Mouse (Mus musculus) urinary bladder, adult 2 months (tissue): ENCODE measurements around the gene Slc28a2. TPM values are rescaled to one million over a fixed set of nuclear protein-coding genes. Genes with fewer than 3 reads are reported as not detected.
"Not testable (repeated sequence)": the region's sequence is repeated elsewhere in the genome, so short reads cannot be mapped to it uniquely, and the experiment has no call there.

Source experiments
- DNase-seq: peaks from one replicate; pipeline ENCODE4 v3.0.0; 2022; ENCODE audit warnings: low spot score
- polyA plus RNA-seq: library from polyadenylated mRNA; depleted of rRNA; stranded (reverse); fragments of >200 nt; gene quantifications from 2 replicates; pipeline ENCODE4 v1.2.3, GENCODE M21; 2012; rRNA removed

The Slc28a2 gene
- polyA plus RNA-seq, result 3.3 and 4.0 TPM in 2 replicates

DNA sequence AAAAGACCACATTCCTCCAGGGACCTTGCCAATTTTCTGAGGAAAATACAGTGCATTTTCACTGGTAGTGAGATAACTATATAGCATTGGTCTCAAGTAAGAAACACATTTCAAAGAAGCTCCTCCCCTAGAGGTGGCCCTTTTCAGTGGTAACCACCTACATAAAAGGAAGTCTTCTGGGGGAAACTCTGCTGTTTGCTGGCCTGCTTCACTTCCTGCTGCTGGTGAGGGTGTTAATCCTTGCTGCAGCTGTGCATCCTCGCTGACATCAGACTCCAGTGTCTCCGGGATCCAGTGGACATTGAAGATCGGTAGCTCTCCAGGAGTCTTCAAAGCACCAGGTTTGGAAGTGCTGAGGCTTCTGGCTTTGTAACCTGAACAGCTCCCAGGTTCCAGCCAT lies at the start of gene Slc28a2:
Gene Slc28a2, plus strand, starts transcription at position 278 of the 400 bp plus-strand sequence.
- not testable (repeated sequence) for DNase-seq

GRCm38 (mm10) chr2:122377215-122377674 lies 49.0 kb upstream of the Slc28a2 start:
- DNase-seq, result peak; percentile 97

- DNase-seq, result peak; percentile 67
These were observed 48.5 kb upstream of the Slc28a2 start for GRCm38 (mm10) chr2:122377751-122378246.

DNA sequence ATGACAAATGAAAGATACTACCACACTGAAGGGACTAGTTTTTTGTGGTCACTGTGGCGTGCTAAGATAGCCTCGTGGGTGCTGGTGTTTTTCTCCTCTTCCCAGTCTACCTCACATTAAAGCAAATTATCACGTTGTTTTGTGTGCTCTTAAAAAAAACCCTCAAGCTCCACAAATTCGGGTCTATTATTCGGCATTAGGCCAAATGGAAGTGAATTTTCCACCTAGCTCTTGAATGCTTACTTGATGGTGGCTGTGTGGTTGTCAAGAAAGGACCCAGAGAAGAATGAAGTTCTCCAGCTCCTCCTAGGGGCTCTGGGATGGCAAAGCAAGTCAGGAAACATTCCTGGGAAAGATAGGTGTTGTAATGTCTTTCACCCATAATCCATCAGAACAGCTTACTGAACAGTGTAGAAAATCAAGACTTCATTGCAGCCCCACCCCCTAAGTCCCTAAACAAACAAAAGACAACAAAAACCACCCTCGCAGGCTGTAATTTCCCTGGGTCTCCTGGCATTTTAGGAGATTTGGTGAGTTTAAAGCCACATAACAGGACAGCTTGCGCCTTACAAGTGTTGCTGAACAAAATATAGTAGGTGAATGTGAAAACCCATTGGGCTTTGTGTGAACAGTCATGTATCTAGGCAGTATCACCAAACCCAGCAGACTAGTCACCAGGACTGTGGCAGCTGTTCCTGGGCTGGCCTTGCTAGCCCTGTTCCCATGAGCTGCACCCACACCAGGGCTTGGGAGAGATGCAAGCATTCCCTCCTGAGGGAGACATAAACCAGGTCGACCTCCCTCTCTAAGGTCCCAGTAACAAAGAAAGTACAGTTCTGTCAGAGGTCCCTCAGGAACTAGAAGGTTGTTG lies 47.6 kb upstream of the Slc28a2 start:
- DNase-seq, result no peak

DNA sequence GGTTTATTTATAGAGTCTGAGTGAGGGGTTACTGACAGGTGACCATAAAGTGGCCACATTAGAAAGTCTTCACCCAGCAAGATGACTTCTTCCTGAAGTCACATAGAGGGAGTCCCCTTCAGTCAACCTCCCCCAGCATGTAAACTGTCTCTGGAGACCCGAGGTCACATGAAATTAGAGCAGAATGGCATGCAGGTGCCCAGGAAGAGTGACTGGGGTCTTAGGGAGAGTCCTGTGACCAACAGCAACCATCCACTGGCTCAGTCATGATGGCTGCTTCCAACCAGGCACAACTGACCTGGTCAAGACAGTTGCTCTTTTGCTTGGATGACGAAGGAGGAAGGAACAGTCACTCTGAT lies 47.0 kb upstream of the Slc28a2 start:
- no peak for DNase-seq

DNA sequence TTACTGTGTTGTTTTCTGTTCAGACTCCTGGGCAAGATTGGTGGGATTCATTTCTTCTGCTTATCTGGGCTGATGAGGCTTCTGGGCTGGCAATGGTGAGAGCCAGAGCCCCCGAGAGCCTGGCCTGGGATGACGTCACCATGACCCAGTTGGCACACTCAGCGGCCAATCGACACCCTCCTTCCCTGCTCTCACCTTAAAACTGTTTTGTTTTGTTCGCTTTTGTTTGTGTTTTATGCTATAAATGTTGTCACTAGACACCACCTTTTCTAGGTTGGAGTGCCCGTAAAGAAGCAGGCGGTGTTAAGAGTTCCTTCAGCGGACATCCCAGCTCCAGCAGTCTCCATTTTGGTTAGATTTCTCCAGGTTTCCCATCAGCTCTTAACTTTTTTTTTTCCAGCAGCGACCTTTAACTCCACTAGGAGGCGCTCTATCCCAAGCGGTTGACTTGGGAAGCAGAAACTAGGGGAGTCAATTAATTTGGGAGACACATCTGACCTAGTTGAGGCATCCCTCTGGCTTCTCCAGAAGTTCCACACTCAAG lies 45.4 kb upstream of the Slc28a2 start:
- no peak for DNase-seq

- DNase-seq, result no peak
These were observed 44.8 kb upstream of the Slc28a2 start for GRCm38 (mm10) chr2:122381329-122382103.

GRCm38 (mm10) chr2:122382121-122382520 lies 44.2 kb upstream of the Slc28a2 start:
- DNase-seq, result no peak

- DNase-seq, result no peak
These were observed 41.2 kb upstream of the Slc28a2 start for GRCm38 (mm10) chr2:122385095-122385494.

- DNase-seq, result not testable (repeated sequence)
These were observed 39.1 kb upstream of the Slc28a2 start for GRCm38 (mm10) chr2:122387135-122387534.

DNA sequence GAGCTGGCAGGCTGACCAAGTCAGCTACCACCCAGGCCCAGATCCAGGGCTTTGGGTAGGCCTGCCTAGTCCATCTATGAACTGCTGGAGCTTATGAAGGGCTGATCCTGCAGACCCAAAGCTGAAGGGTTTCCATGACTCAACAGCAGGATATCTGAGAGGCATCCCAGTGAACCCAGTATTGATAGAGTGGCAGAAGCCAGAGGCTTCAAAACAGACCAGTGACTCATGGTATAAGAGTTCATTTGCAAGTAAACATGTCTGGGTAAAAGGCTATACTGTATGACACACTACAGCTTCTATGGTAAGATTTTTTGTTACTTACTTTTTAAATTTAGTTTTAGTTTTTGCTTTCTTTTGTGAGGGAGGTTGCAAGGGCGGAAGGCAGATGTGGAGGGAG lies 30.1 kb upstream of the Slc28a2 start:
- no peak for DNase-seq

DNA sequence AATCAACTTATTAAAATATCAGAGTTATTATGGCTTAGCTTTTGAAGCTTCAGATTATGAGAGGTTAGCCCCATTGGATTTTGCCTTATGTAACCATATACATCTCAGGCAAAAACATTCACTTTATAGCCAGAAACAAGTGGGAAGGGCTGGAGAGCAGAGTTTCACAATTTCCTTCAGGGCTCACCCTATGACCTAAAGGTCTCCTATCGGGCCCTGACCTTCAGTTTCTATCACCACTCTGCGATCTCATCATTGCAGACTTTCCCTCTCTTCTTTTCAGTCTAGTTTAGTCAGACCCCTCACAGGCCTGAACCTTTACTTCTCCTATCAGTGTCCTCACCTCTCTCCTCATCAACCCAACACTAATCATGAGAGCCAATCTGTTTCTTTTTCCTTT lies 18.7 kb upstream of the Slc28a2 start:
- no peak for DNase-seq

GRCm38 (mm10) chr2:122408928-122409327 lies 17.3 kb upstream of the Slc28a2 start:
- no peak for DNase-seq

DNA sequence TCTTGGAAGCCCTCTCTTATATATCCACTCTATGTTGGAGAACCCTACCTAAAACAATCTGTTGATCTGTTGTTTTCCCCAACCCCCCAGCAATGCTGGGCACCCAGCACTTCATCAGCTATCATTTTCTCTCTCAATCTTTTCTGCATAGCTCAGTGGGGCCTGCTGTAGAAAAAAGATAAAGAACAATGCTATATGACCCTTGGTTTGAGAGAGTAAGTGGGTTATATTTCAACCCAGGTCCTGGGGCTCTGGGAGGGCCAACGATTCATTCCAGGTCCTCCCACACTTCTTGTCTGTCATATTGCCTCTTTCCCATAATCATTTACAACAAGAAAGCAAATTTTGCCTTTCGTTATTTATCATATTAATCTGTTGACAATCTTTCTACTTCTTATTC lies 368 bp downstream of the Slc28a2 start:
- not testable (repeated sequence) for DNase-seq

- not testable (repeated sequence) for DNase-seq
These were observed 12.6 kb downstream of the Slc28a2 start for GRCm38 (mm10) chr2:122438706-122439482.

DNA sequence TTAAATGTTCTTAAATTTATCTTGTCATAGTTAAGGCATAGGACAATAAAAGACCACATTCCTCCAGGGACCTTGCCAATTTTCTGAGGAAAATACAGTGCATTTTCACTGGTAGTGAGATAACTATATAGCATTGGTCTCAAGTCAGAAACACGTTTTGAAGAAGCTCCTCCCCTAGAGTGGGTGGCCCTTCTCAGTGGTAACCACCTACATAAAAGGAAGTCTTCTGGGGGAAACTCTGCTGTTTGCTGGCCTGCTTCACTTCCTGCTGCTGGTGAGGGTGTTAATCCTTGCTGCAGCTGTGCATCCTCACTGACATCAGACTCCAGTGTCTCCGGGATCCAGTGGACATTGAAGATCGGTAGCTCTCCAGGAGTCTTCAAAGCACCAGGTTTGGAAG lies 14.2 kb downstream of the Slc28a2 start:
- not testable (repeated sequence) for DNase-seq

DNA sequence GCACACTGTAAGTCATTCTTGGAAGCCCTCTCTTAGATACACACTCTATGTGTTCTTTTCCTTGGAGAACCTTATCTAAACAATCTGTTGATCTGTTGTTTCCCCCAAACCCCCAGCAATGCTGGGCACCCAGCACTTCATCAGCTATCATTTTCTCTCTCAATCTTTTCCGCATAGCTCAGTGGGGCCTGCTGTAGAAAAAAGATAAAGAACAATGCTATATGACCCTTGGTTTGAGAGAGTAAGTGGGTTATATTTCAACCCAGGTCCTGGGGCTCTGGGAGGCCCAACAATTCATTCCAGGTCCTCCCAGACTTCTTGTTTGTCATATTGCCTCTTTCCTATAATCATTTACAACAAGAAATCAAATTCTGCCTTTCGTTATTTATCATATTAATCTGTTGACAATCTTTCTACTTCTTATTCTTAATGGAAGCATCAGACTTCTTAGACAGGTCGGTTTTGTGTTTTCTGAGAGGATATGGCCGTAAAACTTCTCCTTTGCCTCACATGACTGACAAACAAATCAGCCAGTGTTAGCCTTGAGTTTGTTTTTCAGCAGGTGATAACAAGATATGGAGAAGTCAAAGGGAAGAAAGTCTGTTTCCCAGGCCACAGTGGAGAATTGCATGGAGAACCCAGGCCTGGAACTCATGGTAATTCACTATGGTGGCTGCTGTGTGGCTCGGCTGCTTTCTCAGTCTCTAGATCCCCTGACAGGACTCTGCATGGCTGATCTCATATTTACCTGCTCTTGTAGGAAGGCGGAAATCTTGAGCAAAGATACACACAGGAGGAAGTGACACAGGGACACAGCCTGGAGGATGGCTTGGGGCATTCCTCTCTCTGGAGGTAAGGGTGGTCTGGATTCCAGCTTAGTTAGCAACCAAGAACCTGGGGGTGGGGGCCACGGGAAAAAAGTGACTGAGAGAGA lies 15.0 kb downstream of the Slc28a2 start:
- DNase-seq, result no peak

GRCm38 (mm10) chr2:122450351-122450750 lies 24.1 kb downstream of the Slc28a2 start:
- no peak for DNase-seq

GRCm38 (mm10) chr2:122452426-122452825 lies 26.1 kb downstream of the Slc28a2 start:
- DNase-seq, result no peak

GRCm38 (mm10) chr2:122466901-122467300 lies 40.6 kb downstream of the Slc28a2 start:
- DNase-seq, result no peak
